Mouse (Mus musculus) naive thymus-derived CD4-positive, alpha-beta T cell, adult 2 months (primary cell): Measurements from ENCODE around the gene Calm3.
"Not testable (repeated sequence)": the region's sequence is repeated elsewhere in the genome, so short reads cannot be mapped to it uniquely, and the experiment has no call there.

ENCODE experiments used
- DNase-seq: peaks from one replicate; pipeline ENCODE4 v3.0.0-alpha.2; 2011; ENCODE audit warnings: low read depth

The Calm3 gene

GRCm38 (mm10) chr7:16924037-16924834 is at the start of gene Calm3:
TSS of gene Calm3 (minus strand) at chr7:16924114.
- DNase-seq: peak; percentile 100

- DNase-seq: no peak
These were observed 47.2 kb upstream of the Calm3 start for GRCm38 (mm10) chr7:16971160-16971559.

- no peak for DNase-seq
These were observed 44.5 kb upstream of the Calm3 start for GRCm38 (mm10) chr7:16968414-16968813.

- no peak for DNase-seq
These were observed 37.8 kb upstream of the Calm3 start for GRCm38 (mm10) chr7:16961678-16962077.

GRCm38 (mm10) chr7:16959539-16960187 is 35.7 kb upstream of the Calm3 start, which contains the start of gene Pnmal1:
TSS of gene Pnmal1 (plus strand) at chr7:16959679.
- no peak for DNase-seq

- DNase-seq: no peak
These were observed 32.7 kb upstream of the Calm3 start for GRCm38 (mm10) chr7:16956410-16957265.

- DNase-seq: no peak
These were observed 31.8 kb upstream of the Calm3 start for GRCm38 (mm10) chr7:16955712-16956111.

- DNase-seq: not testable (repeated sequence)
These were observed 29.9 kb upstream of the Calm3 start for GRCm38 (mm10) chr7:16953776-16954175.

- DNase-seq: peak; percentile 91
These were observed 27.1 kb upstream of the Calm3 start for GRCm38 (mm10) chr7:16950861-16951635.

GRCm38 (mm10) chr7:16949908-16950841 is 26.3 kb upstream of the Calm3 start:
- DNase-seq: peak; percentile 83

- no peak for DNase-seq
These were observed 25.1 kb upstream of the Calm3 start for GRCm38 (mm10) chr7:16948923-16949458.

GRCm38 (mm10) chr7:16947959-16948361 is 24.0 kb upstream of the Calm3 start:
- no peak for DNase-seq

- no peak for DNase-seq
These were observed 23.5 kb upstream of the Calm3 start for GRCm38 (mm10) chr7:16947349-16947895.

GRCm38 (mm10) chr7:16946441-16947348 is 22.8 kb upstream of the Calm3 start:
- peak; percentile 29 for DNase-seq

- peak; percentile 33 for DNase-seq
These were observed 21.5 kb upstream of the Calm3 start for GRCm38 (mm10) chr7:16945419-16945818.

- no peak for DNase-seq
These were observed 20.9 kb upstream of the Calm3 start for GRCm38 (mm10) chr7:16944808-16945315.

GRCm38 (mm10) chr7:16944061-16944807 is 20.3 kb upstream of the Calm3 start, which contains the start of gene Pnmal2:
TSS of gene Pnmal2 (plus strand) at chr7:16944682.
- DNase-seq: peak; percentile 71

GRCm38 (mm10) chr7:16942861-16943260 is 18.9 kb upstream of the Calm3 start:
- DNase-seq: no peak
